Mouse (Mus musculus): ENCODE measurements at regions not wholly inside any gene's neighbourhood (a gene's known extent, or its start where the extent isn't known, plus 50 kb on each side); places are given as distances from the start of the nearest gene placed in this dataset.

- TF ChIP-seq GATA4 (IDR thresholded peaks at IDR 0.05; ENCODE audit: insufficient replicate concordance, low read length): no peak
These were observed 71.9 kb downstream of the Zfp330 start for GRCm38 (mm10) chr8:82702044-82702443.

- no peak for TF ChIP-seq GATA4 (IDR thresholded peaks at IDR 0.05; ENCODE audit: insufficient replicate concordance, low read length)
These were observed 73.5 kb downstream of the Zfp330 start for GRCm38 (mm10) chr8:82700471-82700870.

- no peak for TF ChIP-seq GATA4 (IDR thresholded peaks at IDR 0.05; ENCODE audit: insufficient replicate concordance, low read length)
These were observed 74.7 kb downstream of the Zfp330 start for GRCm38 (mm10) chr8:82699221-82699620.

- TF ChIP-seq GATA4 (IDR thresholded peaks at IDR 0.05; ENCODE audit: insufficient replicate concordance, low read length): no peak
These were observed 75.9 kb downstream of the Zfp330 start for GRCm38 (mm10) chr8:82698071-82698470.

GRCm38 (mm10) chr8:82693086-82693485 is 80.9 kb downstream of the Zfp330 start:
- TF ChIP-seq GATA4 (IDR thresholded peaks at IDR 0.05; ENCODE audit: insufficient replicate concordance, low read length): no peak

- no peak for TF ChIP-seq GATA4 (IDR thresholded peaks at IDR 0.05; ENCODE audit: insufficient replicate concordance, low read length)
These were observed 84.6 kb downstream of the Zfp330 start for GRCm38 (mm10) chr8:82689322-82689721.

- TF ChIP-seq GATA4 (IDR thresholded peaks at IDR 0.05; ENCODE audit: insufficient replicate concordance, low read length): no peak
These were observed 88.0 kb downstream of the Zfp330 start for GRCm38 (mm10) chr8:82685966-82686365.

- no peak for TF ChIP-seq GATA4 (IDR thresholded peaks at IDR 0.05; ENCODE audit: insufficient replicate concordance, low read length)
These were observed 95.2 kb downstream of the Zfp330 start for GRCm38 (mm10) chr8:82678793-82679192.

GRCm38 (mm10) chr8:82677781-82678180 is 96.2 kb downstream of the Zfp330 start:
- TF ChIP-seq GATA4 (IDR thresholded peaks at IDR 0.05; ENCODE audit: insufficient replicate concordance, low read length): no peak

- TF ChIP-seq GATA4 (IDR thresholded peaks at IDR 0.05; ENCODE audit: insufficient replicate concordance, low read length): no peak
These were observed 104.7 kb downstream of the Zfp330 start for GRCm38 (mm10) chr8:82669241-82669640.

- TF ChIP-seq GATA4 (IDR thresholded peaks at IDR 0.05; ENCODE audit: insufficient replicate concordance, low read length): no peak
These were observed 108.8 kb downstream of the Zfp330 start for GRCm38 (mm10) chr8:82665131-82665530.

GRCm38 (mm10) chr8:82640502-82640901 is 133.5 kb downstream of the Zfp330 start:
- no peak for TF ChIP-seq GATA4 (IDR thresholded peaks at IDR 0.05; ENCODE audit: insufficient replicate concordance, low read length)

GRCm38 (mm10) chr8:82630486-82630885 is 143.5 kb downstream of the Zfp330 start:
- TF ChIP-seq GATA4 (IDR thresholded peaks at IDR 0.05; ENCODE audit: insufficient replicate concordance, low read length): no peak

- TF ChIP-seq GATA4 (IDR thresholded peaks at IDR 0.05; ENCODE audit: insufficient replicate concordance, low read length): no peak
These were observed 150.0 kb downstream of the Zfp330 start for GRCm38 (mm10) chr8:82623791-82624431.

- no peak for TF ChIP-seq GATA4 (IDR thresholded peaks at IDR 0.05; ENCODE audit: insufficient replicate concordance, low read length)
These were observed 155.3 kb downstream of the Zfp330 start for GRCm38 (mm10) chr8:82618668-82619067.

GRCm38 (mm10) chr8:82601556-82601955 is 172.4 kb downstream of the Zfp330 start:
- no peak for TF ChIP-seq GATA4 (IDR thresholded peaks at IDR 0.05; ENCODE audit: insufficient replicate concordance, low read length)

GRCm38 (mm10) chr8:82573434-82573833 is 170.4 kb upstream of the Il15 start:
- no peak for TF ChIP-seq GATA4 (IDR thresholded peaks at IDR 0.05; ENCODE audit: insufficient replicate concordance, low read length)

Data from liver, adult (tissue).